Mouse (Mus musculus): ENCODE results near the gene Tshz2. TPM values are rescaled to one million over a fixed set of nuclear protein-coding genes. Genes with fewer than 3 reads are reported as not detected.
A peak's percentile ranks its signal among the peaks of the same experiment; 100 is the strongest.

Gene Tshz2
- polyA plus RNA-seq, 1 experiment from 2014 or later, result 1.2 TPM

- Histone ChIP-seq H3K27me3 (ENCODE audit: low read depth, poor library complexity, severe bottlenecking) (no peaks in the 10 kb centered on the region), H3K27ac (replicated peaks) (no peak overlapping the region), H3K36me3 (peaks cover 91% of the 10 kb centered on the region), H3K4me1 (peaks cover 17% of the 10 kb centered on the region; the same call in 1 of the 2 replicates), H3K4me3 (no peak overlapping the region), H3K9me3 (replicated peaks) (no peaks in the 10 kb centered on the region)
- peak; percentile 57 for DNase-seq (ENCODE audit: low spot score)
- 53% methylated on average over 4 of the region's 4 CpGs for WGBS
Observed at GRCm38 (mm10) chr2:170116704-170117281, 484.0 kb downstream of the Tshz2 start.

GRCm38 (mm10) chr2:170120139-170121027, 487.6 kb downstream of the Tshz2 start:
- Histone ChIP-seq H3K27ac (replicated peaks) (no peak overlapping the region), H3K9me3 (replicated peaks) (no peaks in the 10 kb centered on the region), H3K4me3 (no peak overlapping the region), H3K4me1 (peaks cover 23% of the 10 kb centered on the region), H3K27me3 (ENCODE audit: low read depth, poor library complexity, severe bottlenecking) (no peaks in the 10 kb centered on the region), H3K36me3 (peaks cover 77% of the 10 kb centered on the region)
- no peak for DNase-seq (ENCODE audit: low spot score)
- 92% methylated on average over 19 of the region's 19 CpGs for whole genome bisulfite sequencing

Other genes starting within 250 kb of the Tshz2 start
- not detected in 2 replicates for gene Gm11011, start 45.3 kb upstream of the Tshz2 start, polyA plus RNA-seq (2016; fragmentation: Nextera tagmentation; extraction: Ambion mirVana)